Mouse (Mus musculus) neural tube, postnatal 0 days (tissue): ENCODE data around the gene Kdm5c. TPM values are rescaled to one million over a fixed set of nuclear protein-coding genes. Genes with fewer than 3 reads are reported as not detected.

Source experiments
- polyA plus RNA-seq: library from polyadenylated mRNA; unstranded; fragments of >200 nt; fragmentation: Nextera tagmentation; extraction: Ambion mirVana; gene quantifications from 2 replicates; pipeline ENCODE4 v1.2.1, GENCODE M21; 2015

Kdm5c gene
- polyA plus RNA-seq: 12.3 and 12.9 TPM in 2 replicates

GRCm38 (mm10) chrX:152232781-152233763, at the start of gene Kdm5c:
TSS of gene Kdm5c (plus strand) at chrX:152233020.

Other genes with a start within 250 kb of the Kdm5c start
- gene Hsd17b10, start 231.2 kb upstream of the Kdm5c start, polyA plus RNA-seq: 116 and 118 TPM in 2 replicates
- gene Ribc1, start 216.7 kb upstream of the Kdm5c start, polyA plus RNA-seq: 0.59 and 0.94 TPM in 2 replicates
- 43.4 and 45.8 TPM in 2 replicates for gene Smc1a, start 216.6 kb upstream of the Kdm5c start, polyA plus RNA-seq
- 14.0 and 15.2 TPM in 2 replicates for gene Iqsec2, start 88.8 kb upstream of the Kdm5c start, polyA plus RNA-seq
- 22.9 and 23.9 TPM in 2 replicates for gene Kantr, start 94.5 kb downstream of the Kdm5c start, polyA plus RNA-seq
- gene Tspyl2, start 109.4 kb downstream of the Kdm5c start, polyA plus RNA-seq: 46.7 and 54.0 TPM in 2 replicates
- gene Gpr173, start 135.7 kb downstream of the Kdm5c start, polyA plus RNA-seq: 4.8 TPM in 2 replicates